Mouse (Mus musculus): ENCODE measurements at regions not wholly inside any gene's neighbourhood (a gene's known extent, or its start where the extent isn't known, plus 50 kb on each side); places are given as distances from the start of the nearest gene placed in this dataset.

DNA sequence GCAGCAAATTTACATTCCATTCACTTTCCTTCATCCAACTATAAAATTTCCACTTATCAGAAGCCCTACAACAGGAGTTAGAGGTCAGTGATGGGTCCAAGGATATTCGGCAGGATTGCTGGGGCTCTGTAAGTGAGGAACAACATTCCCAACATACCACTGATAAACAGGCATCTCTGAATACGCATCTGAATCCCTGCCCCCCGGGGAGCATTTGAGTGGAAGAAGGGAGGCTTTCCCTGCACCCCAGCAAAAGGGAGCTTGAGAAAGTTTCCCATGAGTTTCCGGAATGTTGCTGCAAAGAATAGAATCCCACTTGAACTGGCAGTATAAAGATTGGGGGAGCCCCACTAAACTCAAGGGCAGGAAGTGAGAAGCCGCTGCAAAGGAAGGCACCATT is 112.5 kb downstream of the Sox3 start:
- TF ChIP-seq POLR2A (IDR thresholded peaks at IDR 0.05; ENCODE audit: extremely low read depth, insufficient read depth, low read length) (no peak), CTCF (IDR thresholded peaks at IDR 0.05; ENCODE audit: low read depth, low read length) (no peak)

Data from liver, adult 2 months (tissue).